Mouse (Mus musculus) cerebellum, adult 2 months (tissue): Measurements from ENCODE around the gene Gm2115.

Source experiments
- CTCF ChIP-seq: fragments of 200-500 bp; IDR thresholded peaks from 2 replicates; pipeline ENCODE4 v1.5.1; 2011; ENCODE audit warnings: low read depth, mild to moderate bottlenecking, control low read depth, low read length, moderate library complexity, borderline replicate concordance; ENCODE audit not compliant: insufficient read depth
- POLR2A ChIP-seq: fragments of 200-500 bp; IDR thresholded peaks from 2 replicates; pipeline ENCODE4 v1.6.1; 2011; ENCODE audit warnings: low read length, control low read depth, borderline replicate concordance; ENCODE audit not compliant: insufficient read depth

- TF ChIP-seq CTCF (no peak), POLR2A (no peak)
These were observed 90.2 kb downstream of the Gm2115 start for GRCm38 (mm10) chr7:84618951-84619350.
